ENCODE assay signal across 9 mouse cellular contexts in genomic region chr11:20243214-20243913, GRCm38 (mm10). TPM values are rescaled to one million over a fixed set of nuclear protein-coding genes. Genes with fewer than 3 reads are reported as not detected.
A peak's percentile ranks its signal among the peaks of the same experiment; 100 is the strongest.
DNase-seq lines count a peak whose midpoint lies in the region; ATAC-seq and TF ChIP-seq lines count a peak whose summit lies in the region.
"Had no signal": no experiment of that assay in that cellular context is flagged by ENCODE, and none has a peak within 500 bp of the region (broad histone marks: within the 10 kb centered on the region; RNA-seq: fewer than 3 reads in every experiment).

No protein-coding gene starts in this region.

- H3K4me3 ChIP-seq in ES-E14 (ENCODE audit: insufficient read depth in 1 of 2, low read depth in 1 of 2, low read length in 2 of 2, poor library complexity in 1 of 2, severe bottlenecking in 1 of 2) = no peak overlapping the region
- no peak overlapping the region for H3K4me3 ChIP-seq in liver, embryonic 13.5 days (replicated peaks)

- in situ Hi-C loops in ES-E14 (cut with MboI; ENCODE audit: low sequenced_read_pairs in 2 of 2, unreplicated experiment in 2 of 2) = no loop called here

- DNase-seq in heart, adult 11 months = peak; percentile 94
- no peak for DNase-seq in heart, adult 18-20 months
- no peak for DNase-seq in ES-E14 (ENCODE audit: low read depth, low spot score)
- peak; percentile 36 for DNase-seq in heart, postnatal 4 days
- no peak for DNase-seq in liver, embryonic 13.5 days
- no peak for DNase-seq in natural killer cell, adult 2 months (ENCODE audit: low spot score in 2 of 2)
- no peak for DNase-seq in adrenal gland, adult 2 months
- DNase-seq in cerebellum, postnatal 14 days = no peak

- H3K4me1 ChIP-seq in ES-E14 (ENCODE audit: control insufficient read depth in 2 of 2, insufficient read depth in 2 of 2, low read length in 2 of 2, poor library complexity in 1 of 2) = peaks cover 19 to 27% of the 10 kb centered on the region in 2 experiments
- peaks cover 57% of the 10 kb centered on the region for H3K4me1 ChIP-seq in liver, embryonic 13.5 days (replicated peaks)

- H3K36me3 ChIP-seq in ES-E14 (ENCODE audit: control insufficient read depth, insufficient read depth, low read length, poor library complexity, severe bottlenecking) = peaks cover 49% of the 10 kb centered on the region
- peaks cover 49% of the 10 kb centered on the region for H3K36me3 ChIP-seq in liver, embryonic 13.5 days

- 58% methylated on average over 9 of the region's 9 CpGs for WGBS in liver, embryonic 13.5 days (ENCODE audit: insufficient replicate concordance)

- peak overlapping the region; percentile 41 for H3K27ac ChIP-seq in ES-E14 (ENCODE audit: insufficient read depth, low read depth, low read length, poor library complexity, severe bottlenecking)
- H3K27ac ChIP-seq in liver, embryonic 13.5 days = no peak overlapping the region

- H3K9me3 ChIP-seq in ES-E14 (ENCODE audit: control insufficient read depth, insufficient read depth, low read depth, low read length) = no peaks in the 10 kb centered on the region
- H3K9me3 ChIP-seq in liver, embryonic 13.5 days (replicated peaks) = no peaks in the 10 kb centered on the region
- H3K9me3 ChIP-seq: G1E had no signal

- H3K9ac ChIP-seq in ES-E14 (ENCODE audit: insufficient read depth, low read depth, low read length, poor library complexity, severe bottlenecking) = no peak overlapping the region
- H3K9ac ChIP-seq in liver, embryonic 13.5 days = no peak overlapping the region

- H3K4me2 ChIP-seq in liver, embryonic 13.5 days = no peak overlapping the region

- ATAC-seq in liver, embryonic 13.5 days (ENCODE audit: low read depth) = peak; percentile 49

- no peaks in the 10 kb centered on the region for H3K27me3 ChIP-seq in liver, embryonic 13.5 days

TF ChIP-seq in ES-E14, 5 proteins besides CTCF, POLR2A, EP300 and RAD21:
- TF ChIP-seq ZNF384 (IDR thresholded peaks at IDR 0.05; ENCODE audit: low read depth, low read length) = no peak
- no peak for TF ChIP-seq ZC3H11A (IDR thresholded peaks at IDR 0.05; ENCODE audit: borderline replicate concordance, low read depth, low read length)
- no peak for TF ChIP-seq CHD2 (IDR thresholded peaks at IDR 0.05; ENCODE audit: low read depth, low read length)
TF ChIP-seq in ES-E14: peak in this region for 0.

RNA-seq across cellular contexts. Expression of gene Cep68, which starts 5.9 kb away (rescaled TPM):
- 10 to 100 TPM; 38.5 to 43.5 TPM for total RNA-seq in heart, adult 18-20 months (2021)
- 30.9 and 39.2 TPM in 2 replicates for total RNA-seq in ES-E14 (2012; rRNA removed)
- total RNA-seq in heart, postnatal 4 days (2021) = 10 to 100 TPM; 44.1 to 44.2 TPM
- polyA plus RNA-seq in liver, embryonic 13.5 days (2015; fragmentation: Nextera tagmentation; extraction: Ambion mirVana) = 6.9 and 9.2 TPM in 2 replicates
- total RNA-seq in adrenal gland, adult 2 months (2021) = 10 to 100 TPM; 19.8 to 24.2 TPM
- 14.0 and 17.8 TPM in 2 replicates for polyA plus RNA-seq in adrenal gland, adult 2 months (2012; rRNA removed)

RNA-seq across cellular contexts. Expression of gene Rab1a, which starts 42.1 kb away (rescaled TPM):
- 100 to 1,000 TPM; 125 to 136 TPM for total RNA-seq in heart, adult 18-20 months (2021)
- 77.9 and 122 TPM in 2 replicates for total RNA-seq in ES-E14 (2012; rRNA removed)
- total RNA-seq in heart, postnatal 4 days (2021) = 100 to 1,000 TPM; 178 to 180 TPM
- polyA plus RNA-seq in liver, embryonic 13.5 days (2015; fragmentation: Nextera tagmentation; extraction: Ambion mirVana) = 117 and 141 TPM in 2 replicates
- total RNA-seq in adrenal gland, adult 2 months (2021) = 100 to 1,000 TPM; 165 to 173 TPM
- 28.4 and 34.4 TPM in 2 replicates for polyA plus RNA-seq in adrenal gland, adult 2 months (2012; rRNA removed)

Comparison
In these comparisons a context has a peak if more than half of its experiments do, and no peak if none do; other contexts are left out.
1. DNase-seq: peak in heart, adult 11 months (single experiment) and heart, postnatal 4 days (single experiment); none in heart, adult 18-20 months (0 of 2), ES-E14 (single experiment), liver, embryonic 13.5 days (single experiment), natural killer cell, adult 2 months (0 of 2), adrenal gland, adult 2 months (single experiment) and cerebellum, postnatal 14 days (0 of 2).